ENCODE assay signal across 17 mouse cellular contexts in the genomic region with DNA sequence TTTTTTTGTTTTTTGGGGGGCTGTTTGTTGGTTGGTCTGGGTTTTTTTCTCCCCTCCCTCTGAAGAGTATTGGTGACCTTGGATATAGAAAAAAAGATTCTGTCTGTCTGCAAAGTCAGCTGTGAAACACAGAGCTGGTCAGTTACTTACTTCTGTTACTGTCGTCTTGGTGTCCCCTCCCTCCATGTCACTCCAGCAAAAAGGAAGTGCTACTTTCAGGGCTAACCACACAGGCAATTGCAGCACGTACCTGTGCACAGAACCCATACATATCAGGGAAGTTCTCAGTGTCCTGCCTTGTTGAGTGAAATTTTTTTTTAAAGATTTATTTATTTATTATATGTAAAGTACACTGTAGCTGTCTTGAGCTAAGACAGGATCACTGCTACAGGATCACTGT. TPM values are rescaled to one million over a fixed set of nuclear protein-coding genes. Genes with fewer than 3 reads are reported as not detected.
A peak's percentile ranks its signal among the peaks of the same experiment; 100 is the strongest.
DNase-seq lines count a peak whose midpoint lies in the region; ATAC-seq lines count a peak whose summit lies in the region.
"Had no signal": no experiment of that assay in that cellular context is flagged by ENCODE, and none has a peak within 500 bp of the region (broad histone marks: within the 10 kb centered on the region; RNA-seq: fewer than 3 reads in every experiment).

No protein-coding gene starts in this region.

- DNase-seq in heart, adult 11 months: peak; percentile 37
- DNase-seq in heart, adult 9 months (ENCODE audit: low spot score in 2 of 2): no peak
- DNase-seq in spleen, postnatal 36 days (ENCODE audit: low spot score in 2 of 2): peak; percentile 45 to 50
- no peak for DNase-seq in spleen, adult 18-20 months
- DNase-seq in cerebellum, adult 11-12 months: no peak
- no peak for DNase-seq in spleen, postnatal 4 days (ENCODE audit: low spot score in 2 of 2)
- DNase-seq: adrenal gland, adult 2 months; cerebellum, adult 8-10 months; heart, adult 2 months; kidney, adult 11 months; kidney, postnatal 4 days; liver; lung, postnatal 14 days; thymus, postnatal 36 days had no signal

- ATAC-seq in megakaryocyte, adult 5-6 weeks (ENCODE audit: poor library complexity, severe bottlenecking): peak; percentile 98
- ATAC-seq: forebrain, embryonic 14.5 days; midbrain, embryonic 15.5 days had no signal

RNA-seq across cellular contexts. Expression of a gene that starts 11.7 kb away (rescaled TPM):
- total RNA-seq in megakaryocyte, adult 5-6 weeks (2015): 205 and 220 TPM in 2 replicates
- 180 and 208 TPM in 2 replicates for total RNA-seq in megakaryocyte, adult 5-6 weeks (2017)

RNA-seq across cellular contexts. Expression of a gene that starts 50.8 kb away (rescaled TPM):
- 10.1 and 18.8 TPM in 2 replicates for total RNA-seq in megakaryocyte, adult 5-6 weeks (2015)
- 8.7 and 12.8 TPM in 2 replicates for total RNA-seq in megakaryocyte, adult 5-6 weeks (2017)

RNA-seq across cellular contexts. Expression of a gene that starts 59.3 kb away (rescaled TPM):
- 244 and 278 TPM in 2 replicates for total RNA-seq in megakaryocyte, adult 5-6 weeks (2015)
- total RNA-seq in megakaryocyte, adult 5-6 weeks (2017): 158 and 180 TPM in 2 replicates

Comparison
In these comparisons a context has a peak if more than half of its experiments do, and no peak if none do; other contexts are left out.
1. DNase-seq: peak in heart, adult 11 months (single experiment) and spleen, postnatal 36 days (2 of 2); none in heart, adult 9 months (0 of 2), spleen, adult 18-20 months (0 of 2), cerebellum, adult 11-12 months (single experiment) and spleen, postnatal 4 days (0 of 2).